Mouse (Mus musculus) thymus, postnatal 14 days (tissue): ENCODE data around the gene Washc3.

Source experiments
- DNase-seq: peaks from one replicate; pipeline ENCODE4 v3.0.0; 2021

Gene Washc3

DNA sequence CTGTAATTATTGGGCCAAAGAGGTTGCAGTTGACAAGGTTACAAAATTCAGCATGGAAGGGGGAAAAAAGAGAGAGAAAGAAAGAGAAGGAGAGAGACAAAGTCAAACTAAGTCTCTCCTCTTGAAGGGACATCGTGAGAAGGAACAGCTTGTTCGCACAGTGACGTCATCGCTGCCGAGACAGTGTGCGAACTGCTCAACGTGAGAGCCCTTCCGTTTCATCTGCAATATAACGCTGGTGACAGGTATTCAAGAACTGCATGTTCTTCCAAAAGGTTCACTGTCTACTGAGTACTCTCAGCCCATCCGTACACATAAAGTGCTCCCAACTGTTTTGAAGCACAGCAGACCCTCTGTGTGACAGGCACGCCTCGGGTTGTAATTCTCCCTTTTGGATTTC lies 59.4 kb downstream of the Washc3 start:
- no peak for DNase-seq

DNA sequence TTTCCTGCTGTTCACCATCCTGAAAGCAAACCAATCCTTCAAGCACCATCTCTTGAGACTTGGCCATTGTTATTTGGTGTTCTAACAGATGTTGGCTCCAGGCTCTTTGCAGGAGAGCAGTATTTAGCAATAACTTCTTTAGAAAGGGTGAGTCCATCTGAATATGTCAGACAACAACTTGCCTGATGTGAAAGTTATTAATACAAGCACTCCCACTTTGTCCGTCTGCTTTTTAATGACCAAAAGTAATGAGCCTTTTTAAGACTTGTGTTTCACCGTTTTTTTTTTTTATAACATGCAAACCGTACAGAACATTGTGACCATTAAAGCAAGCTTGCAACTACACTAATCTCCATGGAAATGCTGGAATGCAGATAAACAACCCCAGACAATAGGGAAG lies 60.3 kb downstream of the Washc3 start:
- DNase-seq, result no peak

DNA sequence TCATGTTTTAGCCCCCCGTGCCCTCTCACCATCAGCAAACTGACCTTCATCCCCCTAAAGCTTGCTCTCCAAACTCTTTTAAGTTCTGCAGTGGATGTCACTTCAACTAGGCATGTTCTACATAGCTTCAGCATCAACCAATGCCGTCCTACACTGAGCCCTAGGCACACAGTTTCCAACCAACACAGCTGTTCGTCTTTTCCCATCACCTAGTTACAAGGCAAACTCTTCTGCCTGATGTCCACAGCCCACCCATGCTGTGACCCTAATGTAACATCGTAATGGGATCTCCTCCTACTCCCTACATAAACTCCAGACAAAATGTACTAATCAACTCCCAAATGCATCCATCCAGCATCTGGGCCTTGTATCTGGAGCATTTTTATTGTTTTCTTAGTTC lies 62.5 kb downstream of the Washc3 start:
- DNase-seq, result no peak

GRCm38 (mm10) chr10:88274045-88274444 lies 73.2 kb downstream of the Washc3 start:
- DNase-seq, result no peak

GRCm38 (mm10) chr10:88281699-88282098 lies 80.8 kb downstream of the Washc3 start:
- DNase-seq, result no peak

DNA sequence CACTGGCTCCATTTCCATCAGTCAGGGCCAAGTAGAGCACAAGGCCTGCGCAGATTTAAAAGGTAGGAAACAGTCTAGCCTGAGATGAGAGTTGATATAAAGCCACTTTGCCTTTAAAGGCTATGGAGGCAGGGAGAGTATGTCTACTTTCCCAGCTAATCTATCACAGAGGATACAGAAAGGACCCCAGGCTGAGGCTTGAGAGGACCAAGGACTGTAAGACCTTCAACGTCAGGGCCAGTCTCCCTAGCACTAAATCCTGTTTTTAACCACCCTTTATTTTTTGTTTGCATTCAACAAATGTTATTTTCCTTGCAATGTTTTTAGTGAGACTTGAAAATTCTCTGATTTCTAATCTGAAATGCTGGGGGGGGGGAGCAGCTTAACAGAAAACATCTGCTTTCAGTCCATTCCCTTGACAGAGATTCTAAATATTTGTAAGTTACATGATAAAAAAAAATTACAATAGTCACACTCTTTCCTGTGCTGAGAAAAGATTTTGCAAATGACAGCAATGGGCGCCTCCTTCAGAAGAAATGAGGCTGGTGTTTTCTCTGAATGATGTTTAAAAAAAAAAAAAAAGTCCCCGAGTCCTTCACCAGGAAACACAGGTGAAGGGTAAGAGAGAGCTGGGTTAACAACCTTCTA lies 83.6 kb downstream of the Washc3 start:
- no peak for DNase-seq

- no peak for DNase-seq
These were observed 86.4 kb downstream of the Washc3 start for GRCm38 (mm10) chr10:88287261-88287660.

- no peak for DNase-seq
These were observed 87.2 kb downstream of the Washc3 start for GRCm38 (mm10) chr10:88288061-88288460.

- no peak for DNase-seq
These were observed 94.2 kb downstream of the Washc3 start for GRCm38 (mm10) chr10:88295091-88295490.
